Mouse (Mus musculus): ENCODE measurements at regions not wholly inside any gene's neighbourhood (a gene's known extent, or its start where the extent isn't known, plus 50 kb on each side); places are given as distances from the start of the nearest gene placed in this dataset.

- no peak overlapping the region for H3K4me2 ChIP-seq (replicated peaks; ENCODE audit: low read depth, low read length)
- no peaks in the 10 kb centered on the region for H3K36me3 ChIP-seq (ENCODE audit: control insufficient read depth, insufficient read depth, low read length)
- H3K9ac ChIP-seq (replicated peaks; ENCODE audit: low read depth, low read length): no peak overlapping the region
- ATAC-seq (ENCODE audit: insufficient number of reproducible peaks, insufficient read depth, low FRiP score, low read depth): peak; percentile 76; the same call in 1 of the 2 replicates
- no peaks in the 10 kb centered on the region for H3K9me3 ChIP-seq (ENCODE audit: control insufficient read depth, low read depth, low read length)
- WGBS: 47% methylated on average over 15 of the region's 15 CpGs
- H3K27me3 ChIP-seq (ENCODE audit: control insufficient read depth, insufficient read depth, low read length): no peaks in the 10 kb centered on the region
- peak overlapping the region; percentile 29; the same call in 1 of the 2 replicates for H3K27ac ChIP-seq (ENCODE audit: low read length)
- H3K4me3 ChIP-seq (ENCODE audit: low read depth, low read length): no peak overlapping the region
- H3K4me1 ChIP-seq (ENCODE audit: control insufficient read depth, insufficient read depth, low read length): peaks cover 16% of the 10 kb centered on the region; the same call in 1 of the 2 replicates
Measured at GRCm38 (mm10) chr13:52041467-52042421, 195.3 kb downstream of the Gadd45g start.

- no peaks in the 10 kb centered on the region for H3K36me3 ChIP-seq (ENCODE audit: control insufficient read depth, insufficient read depth, low read length)
- ATAC-seq (ENCODE audit: insufficient number of reproducible peaks, insufficient read depth, low FRiP score, low read depth): no peak
- no peak overlapping the region for H3K4me3 ChIP-seq (ENCODE audit: low read depth, low read length)
- no peak overlapping the region for H3K9ac ChIP-seq (replicated peaks; ENCODE audit: low read depth, low read length)
- H3K27ac ChIP-seq (ENCODE audit: low read length): no peak overlapping the region
- H3K9me3 ChIP-seq (ENCODE audit: control insufficient read depth, low read depth, low read length): no peaks in the 10 kb centered on the region
- H3K4me2 ChIP-seq (replicated peaks; ENCODE audit: low read depth, low read length): no peak overlapping the region
- H3K27me3 ChIP-seq (ENCODE audit: control insufficient read depth, insufficient read depth, low read length): no peaks in the 10 kb centered on the region
- H3K4me1 ChIP-seq (ENCODE audit: control insufficient read depth, insufficient read depth, low read length): peaks cover 16% of the 10 kb centered on the region; the same call in 1 of the 2 replicates
- WGBS: 90% methylated on average over 3 of the region's 3 CpGs
Measured at GRCm38 (mm10) chr13:52042867-52043266, 196.4 kb downstream of the Gadd45g start.

- ATAC-seq (ENCODE audit: insufficient number of reproducible peaks, insufficient read depth, low FRiP score, low read depth): no peak
- Histone ChIP-seq H3K4me2 (replicated peaks; ENCODE audit: low read depth, low read length) (no peak overlapping the region), H3K9me3 (ENCODE audit: control insufficient read depth, low read depth, low read length) (no peaks in the 10 kb centered on the region), H3K27ac (ENCODE audit: low read length) (no peak overlapping the region), H3K36me3 (ENCODE audit: control insufficient read depth, insufficient read depth, low read length) (no peaks in the 10 kb centered on the region), H3K4me1 (ENCODE audit: control insufficient read depth, insufficient read depth, low read length) (peaks cover 16% of the 10 kb centered on the region; the same call in 1 of the 2 replicates), H3K9ac (replicated peaks; ENCODE audit: low read depth, low read length) (no peak overlapping the region), H3K4me3 (ENCODE audit: low read depth, low read length) (no peak overlapping the region), H3K27me3 (ENCODE audit: control insufficient read depth, insufficient read depth, low read length) (no peaks in the 10 kb centered on the region)
- 82% methylated on average over 3 of the region's 3 CpGs for WGBS
Measured at GRCm38 (mm10) chr13:52043916-52044315, 197.4 kb downstream of the Gadd45g start.

- Histone ChIP-seq H3K36me3 (ENCODE audit: control insufficient read depth, insufficient read depth, low read length) (no peaks in the 10 kb centered on the region), H3K9me3 (ENCODE audit: control insufficient read depth, low read depth, low read length) (no peaks in the 10 kb centered on the region), H3K4me3 (ENCODE audit: low read depth, low read length) (no peak overlapping the region), H3K9ac (replicated peaks; ENCODE audit: low read depth, low read length) (no peak overlapping the region), H3K4me2 (replicated peaks; ENCODE audit: low read depth, low read length) (no peak overlapping the region), H3K27ac (ENCODE audit: low read length) (no peak overlapping the region), H3K4me1 (ENCODE audit: control insufficient read depth, insufficient read depth, low read length) (peaks cover 16% of the 10 kb centered on the region; the same call in 1 of the 2 replicates), H3K27me3 (ENCODE audit: control insufficient read depth, insufficient read depth, low read length) (no peaks in the 10 kb centered on the region)
- 80% methylated on average over 3 of the region's 3 CpGs for WGBS
- ATAC-seq (ENCODE audit: insufficient number of reproducible peaks, insufficient read depth, low FRiP score, low read depth): no peak
Measured at GRCm38 (mm10) chr13:52045349-52045748, 198.9 kb downstream of the Gadd45g start.

GRCm38 (mm10) chr13:52046020-52046419, 199.5 kb downstream of the Gadd45g start:
- H3K4me1 ChIP-seq (ENCODE audit: control insufficient read depth, insufficient read depth, low read length): peaks cover 16% of the 10 kb centered on the region; the same call in 1 of the 2 replicates
- H3K27ac ChIP-seq (ENCODE audit: low read length): no peak overlapping the region
- no peak overlapping the region for H3K4me3 ChIP-seq (ENCODE audit: low read depth, low read length)
- H3K9ac ChIP-seq (replicated peaks; ENCODE audit: low read depth, low read length): no peak overlapping the region
- no peaks in the 10 kb centered on the region for H3K36me3 ChIP-seq (ENCODE audit: control insufficient read depth, insufficient read depth, low read length)
- no peaks in the 10 kb centered on the region for H3K27me3 ChIP-seq (ENCODE audit: control insufficient read depth, insufficient read depth, low read length)
- 29% methylated on average over 5 of the region's 5 CpGs for WGBS
- no peaks in the 10 kb centered on the region for H3K9me3 ChIP-seq (ENCODE audit: control insufficient read depth, low read depth, low read length)
- H3K4me2 ChIP-seq (replicated peaks; ENCODE audit: low read depth, low read length): no peak overlapping the region; the same call in 1 of the 2 replicates
- no peak for ATAC-seq (ENCODE audit: insufficient number of reproducible peaks, insufficient read depth, low FRiP score, low read depth)

- ATAC-seq (ENCODE audit: insufficient number of reproducible peaks, insufficient read depth, low FRiP score, low read depth): no peak
- no peaks in the 10 kb centered on the region for H3K36me3 ChIP-seq (ENCODE audit: control insufficient read depth, insufficient read depth, low read length)
- H3K9me3 ChIP-seq (ENCODE audit: control insufficient read depth, low read depth, low read length): no peaks in the 10 kb centered on the region
- 65% methylated on average over 11 of the region's 11 CpGs for WGBS
- H3K4me2 ChIP-seq (replicated peaks; ENCODE audit: low read depth, low read length): no peak overlapping the region
- H3K9ac ChIP-seq (replicated peaks; ENCODE audit: low read depth, low read length): no peak overlapping the region
- no peak overlapping the region for H3K4me3 ChIP-seq (ENCODE audit: low read depth, low read length)
- no peaks in the 10 kb centered on the region for H3K27me3 ChIP-seq (ENCODE audit: control insufficient read depth, insufficient read depth, low read length)
- no peak overlapping the region for H3K27ac ChIP-seq (ENCODE audit: low read length)
- H3K4me1 ChIP-seq (ENCODE audit: control insufficient read depth, insufficient read depth, low read length): peaks cover 12% of the 10 kb centered on the region; the same call in 1 of the 2 replicates
Measured at GRCm38 (mm10) chr13:52046700-52047099, 200.2 kb downstream of the Gadd45g start.

- H3K9me3 ChIP-seq (ENCODE audit: control insufficient read depth, low read depth, low read length): no peaks in the 10 kb centered on the region
- H3K36me3 ChIP-seq (ENCODE audit: control insufficient read depth, insufficient read depth, low read length): no peaks in the 10 kb centered on the region
- peaks cover 8% of the 10 kb centered on the region; the same call in 1 of the 2 replicates for H3K4me1 ChIP-seq (ENCODE audit: control insufficient read depth, insufficient read depth, low read length)
- ATAC-seq (ENCODE audit: insufficient number of reproducible peaks, insufficient read depth, low FRiP score, low read depth): no peak
- H3K9ac ChIP-seq (replicated peaks; ENCODE audit: low read depth, low read length): no peak overlapping the region
- H3K4me3 ChIP-seq (ENCODE audit: low read depth, low read length): no peak overlapping the region
- H3K4me2 ChIP-seq (replicated peaks; ENCODE audit: low read depth, low read length): no peak overlapping the region
- no peaks in the 10 kb centered on the region for H3K27me3 ChIP-seq (ENCODE audit: control insufficient read depth, insufficient read depth, low read length)
- H3K27ac ChIP-seq (ENCODE audit: low read length): no peak overlapping the region
- WGBS: 64% methylated on average over 6 of the region's 6 CpGs
Measured at GRCm38 (mm10) chr13:52047937-52048336, 201.5 kb downstream of the Gadd45g start.

- no peak overlapping the region for H3K4me2 ChIP-seq (replicated peaks; ENCODE audit: low read depth, low read length)
- peaks cover 8% of the 10 kb centered on the region; the same call in 1 of the 2 replicates for H3K4me1 ChIP-seq (ENCODE audit: control insufficient read depth, insufficient read depth, low read length)
- no peaks in the 10 kb centered on the region for H3K27me3 ChIP-seq (ENCODE audit: control insufficient read depth, insufficient read depth, low read length)
- H3K9ac ChIP-seq (replicated peaks; ENCODE audit: low read depth, low read length): no peak overlapping the region
- 80% methylated on average over 3 of the region's 3 CpGs for WGBS
- no peaks in the 10 kb centered on the region for H3K9me3 ChIP-seq (ENCODE audit: control insufficient read depth, low read depth, low read length)
- no peak overlapping the region for H3K4me3 ChIP-seq (ENCODE audit: low read depth, low read length)
- no peak for ATAC-seq (ENCODE audit: insufficient number of reproducible peaks, insufficient read depth, low FRiP score, low read depth)
- H3K36me3 ChIP-seq (ENCODE audit: control insufficient read depth, insufficient read depth, low read length): no peaks in the 10 kb centered on the region
- no peak overlapping the region for H3K27ac ChIP-seq (ENCODE audit: low read length)
Measured at GRCm38 (mm10) chr13:52048777-52049176, 202.3 kb downstream of the Gadd45g start.

Measured in stomach, embryonic 14.5 days (tissue).